Mouse (Mus musculus): ENCODE results near the gene Mtmr2.

Gene Mtmr2

GRCm38 (mm10) chr9:13806854-13807253 is 58.6 kb downstream of the Mtmr2 start:
- ATAC-seq (ENCODE audit: low TSS enrichment), result no peak

GRCm38 (mm10) chr9:13807657-13808056 is 59.4 kb downstream of the Mtmr2 start:
- no peak for ATAC-seq (ENCODE audit: low TSS enrichment)

DNA sequence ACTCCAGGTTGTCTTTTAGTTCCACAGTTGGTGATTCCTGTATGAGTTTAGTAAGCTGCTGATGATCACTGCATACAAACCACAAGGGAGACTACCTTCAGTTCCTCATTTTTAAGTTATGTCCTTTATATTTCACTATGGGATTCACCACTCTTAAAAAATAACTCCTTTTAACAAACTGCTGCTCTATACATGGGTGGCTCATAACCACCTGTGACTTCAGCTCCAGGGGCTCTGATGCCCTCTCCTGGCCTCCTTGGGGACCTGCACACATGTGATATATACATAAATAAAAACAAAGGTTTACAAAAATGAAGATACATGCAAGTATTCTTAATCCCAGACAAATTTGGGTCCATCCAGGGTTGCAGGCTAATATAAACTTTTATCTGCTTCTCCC is 61.7 kb downstream of the Mtmr2 start:
- no peak for ATAC-seq (ENCODE audit: low TSS enrichment)

DNA sequence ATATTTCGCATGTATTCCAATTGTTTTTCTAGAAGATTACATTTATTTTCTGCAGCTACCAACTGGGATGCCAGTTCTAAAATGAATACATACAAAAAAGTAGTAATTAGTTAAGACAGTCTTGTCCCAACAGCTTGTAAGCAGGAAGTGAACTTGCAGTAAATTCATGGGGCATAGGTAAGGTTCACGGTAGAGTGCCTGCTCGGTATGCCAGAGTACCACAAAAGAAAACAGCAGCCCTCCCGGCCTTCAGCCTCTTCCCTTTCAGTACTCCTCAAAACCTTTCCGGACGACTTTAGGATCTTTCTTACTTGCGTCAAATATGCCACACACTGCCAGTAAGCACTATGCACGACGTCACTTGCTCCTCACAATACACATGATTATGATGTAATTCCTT is 70.2 kb downstream of the Mtmr2 start:
- ATAC-seq (ENCODE audit: low TSS enrichment), result no peak

DNA sequence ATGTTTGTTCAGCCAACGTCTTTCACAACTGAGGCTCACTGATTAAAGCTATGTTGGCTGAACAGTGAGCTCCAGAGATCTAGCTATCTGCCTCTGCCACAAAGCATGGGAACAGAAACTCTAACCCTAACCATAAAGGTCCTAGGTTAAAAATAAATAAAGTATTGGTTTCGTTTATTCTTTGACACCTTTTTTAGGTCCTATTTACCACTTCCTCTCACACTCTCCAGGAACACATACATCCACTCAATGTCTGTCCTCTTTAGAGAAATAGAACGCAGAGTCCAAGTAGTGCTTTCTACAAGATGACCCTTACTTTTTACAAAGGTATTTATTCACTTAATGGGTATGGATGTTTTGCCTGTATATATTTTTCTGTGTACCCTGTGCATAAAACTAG is 72.6 kb downstream of the Mtmr2 start:
- ATAC-seq (ENCODE audit: low TSS enrichment), result no peak

GRCm38 (mm10) chr9:13825896-13826295 is 77.7 kb downstream of the Mtmr2 start:
- no peak for ATAC-seq (ENCODE audit: low TSS enrichment)

DNA sequence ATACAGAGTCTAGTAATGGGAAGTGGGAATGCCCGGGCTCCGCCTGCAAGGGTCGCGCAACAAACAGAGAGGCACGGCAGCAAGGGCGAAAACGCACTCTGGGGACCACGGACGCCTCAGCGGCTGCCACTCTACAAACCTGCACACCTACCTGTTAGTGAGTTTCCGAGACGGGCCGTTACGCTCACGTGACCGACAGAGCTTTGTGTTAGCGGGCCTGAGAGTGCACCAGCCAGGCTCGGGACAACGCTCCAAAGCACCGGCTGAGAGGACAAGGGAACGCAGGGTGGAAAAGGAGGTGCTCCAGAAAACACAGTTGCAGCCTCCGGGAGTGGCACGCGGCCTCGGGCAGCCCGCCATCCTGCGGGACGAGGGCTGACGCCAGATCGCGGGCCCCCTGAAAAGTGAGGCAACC is 78.2 kb downstream of the Mtmr2 start:
- ATAC-seq (ENCODE audit: low TSS enrichment), result peak; percentile 34

- peak; percentile 86 for ATAC-seq (ENCODE audit: low TSS enrichment)
Measured at GRCm38 (mm10) chr9:13826832-13827405, 78.7 kb downstream of the Mtmr2 start, which contains the start of gene Cep57. Gene Cep57, minus strand, starts transcription at chr9:13827107.

DNA sequence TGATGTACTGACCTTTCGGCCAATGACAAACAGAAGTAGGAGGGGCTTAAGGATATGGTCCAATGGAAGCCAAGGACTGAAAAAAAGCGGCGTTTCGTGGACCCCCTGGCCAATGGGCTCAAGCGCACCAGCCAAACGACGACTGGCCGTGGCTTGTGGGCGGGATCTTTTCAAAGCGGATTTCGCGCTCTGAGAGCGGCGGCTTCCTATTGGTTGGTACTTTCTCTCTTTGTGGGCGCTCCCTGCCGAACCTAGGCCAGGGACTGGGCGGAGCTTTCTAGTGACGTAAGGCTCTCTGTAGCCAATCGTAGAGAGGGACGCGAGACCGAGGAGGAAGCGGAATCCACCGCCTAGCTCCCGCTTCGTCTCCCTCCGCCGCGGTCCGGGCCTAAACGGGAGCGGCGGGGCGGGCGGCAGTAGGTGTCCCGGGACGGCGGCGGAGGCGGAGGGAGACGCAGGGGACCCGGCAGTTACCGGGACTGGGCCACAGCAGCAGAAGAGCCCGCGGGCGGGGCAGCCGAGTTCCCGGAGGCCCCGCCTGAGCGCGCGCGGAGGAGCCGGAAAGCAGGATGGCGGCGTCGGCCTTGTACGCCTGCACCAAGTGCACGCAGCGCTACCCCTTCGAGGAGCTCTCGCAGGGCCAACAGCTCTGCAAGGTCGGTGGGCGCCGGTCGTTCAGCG is 79.3 kb downstream of the Mtmr2 start, which contains the start of gene Fam76b:
Gene Fam76b, plus strand, starts transcription at position 311 of the 681 bp plus-strand sequence.
- peak; percentile 87 for ATAC-seq (ENCODE audit: low TSS enrichment)

DNA sequence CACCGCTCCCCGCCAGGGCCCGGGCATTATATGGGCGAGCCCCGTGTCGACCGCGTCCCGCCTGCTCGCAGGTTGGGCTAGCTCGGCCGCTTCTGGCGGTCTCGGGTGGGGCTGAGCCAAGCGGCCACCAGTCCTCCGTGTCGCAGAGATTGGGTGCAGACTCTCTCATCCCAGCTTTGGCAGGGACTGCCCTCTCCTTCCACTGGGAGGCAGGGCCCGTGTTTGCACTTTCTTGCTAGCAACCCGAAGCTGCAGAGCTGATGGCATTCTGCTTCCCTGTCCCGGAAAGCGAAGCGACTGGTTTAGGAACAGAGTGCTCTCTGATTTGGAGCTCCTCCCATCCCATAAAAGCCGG is 79.9 kb downstream of the Mtmr2 start:
- peak; percentile 16 for ATAC-seq (ENCODE audit: low TSS enrichment)

DNA sequence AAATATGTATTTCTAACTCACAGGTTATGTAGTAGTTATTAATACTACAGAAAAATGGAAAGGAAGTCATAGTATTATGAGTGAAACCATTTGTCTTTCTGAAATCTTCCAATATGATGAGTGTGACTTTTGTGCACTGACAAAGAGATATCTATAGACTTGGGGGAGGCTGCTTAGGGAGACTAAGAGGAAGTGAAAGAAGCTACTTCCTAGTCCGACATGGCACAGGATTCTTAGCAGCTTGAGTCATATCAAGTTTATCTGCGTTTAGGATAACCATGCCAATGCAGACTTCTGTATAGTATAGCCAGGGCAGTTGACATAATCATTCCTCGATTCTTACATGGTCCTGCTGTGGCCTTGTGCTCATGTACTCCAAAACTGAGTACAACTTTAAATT is 87.0 kb downstream of the Mtmr2 start:
- ATAC-seq (ENCODE audit: low TSS enrichment), result no peak

GRCm38 (mm10) chr9:13836726-13837125 is 88.5 kb downstream of the Mtmr2 start:
- no peak for ATAC-seq (ENCODE audit: low TSS enrichment)

DNA sequence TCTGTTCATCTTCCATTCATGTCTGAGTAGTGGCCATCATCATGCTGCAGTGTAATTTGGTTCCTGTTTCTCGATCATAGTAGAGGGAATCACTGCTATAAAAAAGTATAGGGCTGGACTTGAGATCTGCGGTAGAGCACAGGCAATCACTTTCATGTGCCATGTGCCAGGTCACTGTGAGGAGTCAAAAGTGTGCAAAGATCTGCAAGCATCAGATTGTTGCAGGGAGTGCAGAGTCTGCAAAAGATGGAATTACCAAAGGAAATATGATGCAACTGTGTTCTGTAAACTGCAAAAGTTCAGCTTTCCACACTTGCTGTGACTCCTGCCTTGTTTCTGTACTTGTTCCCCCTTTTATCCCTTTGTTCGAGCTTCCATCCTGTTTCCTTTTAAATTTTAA is 99.4 kb downstream of the Mtmr2 start:
- no peak for ATAC-seq (ENCODE audit: low TSS enrichment)

- peak; percentile 96 for ATAC-seq (ENCODE audit: low TSS enrichment)
Measured at GRCm38 (mm10) chr9:13848481-13849480, 100.6 kb downstream of the Mtmr2 start.

GRCm38 (mm10) chr9:13853876-13854275 is 105.7 kb downstream of the Mtmr2 start:
- ATAC-seq (ENCODE audit: low TSS enrichment), result no peak
